Mouse (Mus musculus): ENCODE results near the gene Slc4a1.

Slc4a1 gene

GRCm38 (mm10) chr11:102350416-102350815 is 15.6 kb downstream of the Slc4a1 start:
- no peak for DNase-seq (ENCODE audit: low read depth)

- DNase-seq (ENCODE audit: low read depth): no peak
Observed at GRCm38 (mm10) chr11:102349189-102349954, 16.6 kb downstream of the Slc4a1 start.

GRCm38 (mm10) chr11:102348771-102349170 is 17.2 kb downstream of the Slc4a1 start:
- DNase-seq (ENCODE audit: low read depth): no peak

- no peak for DNase-seq (ENCODE audit: low read depth)
Observed at GRCm38 (mm10) chr11:102348101-102348585, 17.9 kb downstream of the Slc4a1 start.

GRCm38 (mm10) chr11:102347683-102348082 is 18.3 kb downstream of the Slc4a1 start:
- DNase-seq (ENCODE audit: low read depth): no peak

GRCm38 (mm10) chr11:102346926-102347325 is 19.1 kb downstream of the Slc4a1 start:
- no peak for DNase-seq (ENCODE audit: low read depth)

GRCm38 (mm10) chr11:102344458-102344857 is 21.5 kb downstream of the Slc4a1 start:
- no peak for DNase-seq (ENCODE audit: low read depth)

GRCm38 (mm10) chr11:102342742-102343141 is 23.3 kb downstream of the Slc4a1 start:
- DNase-seq (ENCODE audit: low read depth): no peak

- no peak for DNase-seq (ENCODE audit: low read depth)
Observed at GRCm38 (mm10) chr11:102341101-102341500, 24.9 kb downstream of the Slc4a1 start.

- DNase-seq (ENCODE audit: low read depth): peak; percentile 40
Observed at GRCm38 (mm10) chr11:102339624-102340023, 26.4 kb downstream of the Slc4a1 start.

- no peak for DNase-seq (ENCODE audit: low read depth)
Observed at GRCm38 (mm10) chr11:102339195-102339594, 26.8 kb downstream of the Slc4a1 start.

GRCm38 (mm10) chr11:102338561-102338960 is 27.4 kb downstream of the Slc4a1 start:
- DNase-seq (ENCODE audit: low read depth): no peak

- no peak for DNase-seq (ENCODE audit: low read depth)
Observed at GRCm38 (mm10) chr11:102337921-102338320, 28.1 kb downstream of the Slc4a1 start.

GRCm38 (mm10) chr11:102336191-102336590 is 29.8 kb downstream of the Slc4a1 start:
- no peak for DNase-seq (ENCODE audit: low read depth)

- no peak for DNase-seq (ENCODE audit: low read depth)
Observed at GRCm38 (mm10) chr11:102334973-102335700, 30.9 kb downstream of the Slc4a1 start.

- no peak for DNase-seq (ENCODE audit: low read depth)
Observed at GRCm38 (mm10) chr11:102334010-102334409, 32.0 kb downstream of the Slc4a1 start.

- DNase-seq (ENCODE audit: low read depth): no peak
Observed at GRCm38 (mm10) chr11:102333061-102333460, 32.9 kb downstream of the Slc4a1 start.

GRCm38 (mm10) chr11:102331806-102332205 is 34.2 kb downstream of the Slc4a1 start:
- DNase-seq (ENCODE audit: low read depth): no peak

GRCm38 (mm10) chr11:102330039-102330438 is 36.0 kb downstream of the Slc4a1 start:
- no peak for DNase-seq (ENCODE audit: low read depth)

- DNase-seq (ENCODE audit: low read depth): no peak
Observed at GRCm38 (mm10) chr11:102329518-102329917, 36.5 kb downstream of the Slc4a1 start.

- no peak for DNase-seq (ENCODE audit: low read depth)
Observed at GRCm38 (mm10) chr11:102327839-102328238, 38.2 kb downstream of the Slc4a1 start.

GRCm38 (mm10) chr11:102327250-102327649 is 38.8 kb downstream of the Slc4a1 start:
- no peak for DNase-seq (ENCODE audit: low read depth)

- no peak for DNase-seq (ENCODE audit: low read depth)
Observed at GRCm38 (mm10) chr11:102323516-102323915, 42.5 kb downstream of the Slc4a1 start.
